Mouse (Mus musculus) adrenal gland, postnatal 14 days (tissue): ENCODE measurements around the gene Gpr153. TPM values are rescaled to one million over a fixed set of nuclear protein-coding genes. Genes with fewer than 3 reads are reported as not detected.
"Not testable (repeated sequence)": the region's sequence is repeated elsewhere in the genome, so short reads cannot be mapped to it uniquely, and the experiment has no call there.

Experiments
- DNase-seq: peaks from one replicate; pipeline ENCODE4 v3.0.0; 2021; ENCODE audit warnings: mixed read lengths
- long read RNA-seq, 2 experiments: library from polyadenylated mRNA; stranded (forward); transcript quantifications; one replicate each; pipeline ENCODE4 v2.0.0; 2021
- total RNA-seq: library from RNA; stranded (reverse); gene quantifications from 2 replicates; pipeline ENCODE4 v1.2.3, GENCODE M21; 2021

Gene Gpr153
- 7.2 and 7.5 TPM in 2 replicates for total RNA-seq
- long read RNA-seq, experiment 1, partial matches to known transcripts = 2 of 3 reads
- long read RNA-seq, experiment 1, other reads (novel, unspliced or antisense) = 0 of 3 reads
- long read RNA-seq, experiment 2, partial matches to known transcripts = 1 of 6 reads
- long read RNA-seq, experiment 2, other reads (novel, unspliced or antisense) = 2 of 6 reads

DNA sequence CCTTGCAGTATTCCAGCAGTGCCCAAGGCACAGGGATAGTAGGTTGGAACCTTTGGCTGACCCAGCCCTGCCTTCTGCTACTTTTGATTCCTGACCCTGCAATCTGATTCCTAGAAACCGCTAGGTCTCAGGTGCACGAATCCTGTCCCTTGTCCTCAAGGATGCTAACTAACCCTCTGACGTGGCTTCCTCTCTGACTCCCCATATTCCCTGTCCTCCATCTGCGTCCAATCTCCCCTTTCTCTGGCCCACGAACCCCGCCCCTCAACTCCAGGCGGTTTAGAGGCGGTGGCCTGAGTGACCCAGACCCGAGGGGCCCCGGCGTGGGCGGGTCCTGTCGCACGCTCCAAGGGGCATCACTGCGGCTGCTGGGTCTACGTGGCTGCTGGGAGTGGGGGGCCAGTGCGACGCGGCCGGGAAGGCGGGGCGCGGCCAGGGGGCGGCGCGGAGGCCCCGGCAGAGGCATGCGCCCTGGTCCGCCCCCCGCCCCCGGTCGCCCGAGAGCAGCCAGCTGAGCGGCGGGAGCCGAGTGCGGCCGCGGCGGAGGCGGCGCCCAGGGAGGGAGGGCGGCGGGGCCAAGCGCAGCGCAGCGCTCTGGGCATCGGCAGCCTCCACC is at the start of gene Gpr153:
Gene Gpr153, plus strand, starts transcription at position 612 of the 616 bp plus-strand sequence.
- peak; percentile 57 for DNase-seq

DNA sequence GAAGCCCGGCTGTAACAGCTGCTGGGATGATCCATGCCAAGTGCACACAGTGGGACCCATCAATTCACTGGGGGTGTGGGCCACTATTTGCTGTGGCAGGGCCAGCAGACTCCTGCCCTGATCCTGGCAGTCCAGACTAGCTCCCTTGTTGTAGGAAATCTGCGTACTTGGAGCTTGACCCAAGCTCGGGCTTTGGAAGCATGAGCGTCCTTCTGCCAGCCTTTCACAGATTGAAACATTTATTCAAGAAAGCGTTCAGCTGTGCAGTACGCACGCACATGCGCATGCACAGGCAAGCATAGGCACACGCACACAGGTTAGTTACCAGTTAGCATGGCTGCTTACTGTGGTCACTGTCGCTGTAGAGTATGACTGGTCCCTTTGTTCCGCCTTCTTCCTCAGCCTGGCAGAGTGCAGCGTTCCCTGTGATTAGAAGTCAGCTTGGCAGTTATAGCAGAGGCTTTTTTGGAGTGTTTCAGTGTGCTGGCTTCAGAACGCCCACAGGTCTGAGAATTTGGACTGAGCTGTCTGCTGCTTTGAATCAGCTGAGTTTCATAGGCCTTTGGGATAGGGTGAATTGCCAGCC is 47.0 kb upstream of the Gpr153 start:
- no peak for DNase-seq

DNA sequence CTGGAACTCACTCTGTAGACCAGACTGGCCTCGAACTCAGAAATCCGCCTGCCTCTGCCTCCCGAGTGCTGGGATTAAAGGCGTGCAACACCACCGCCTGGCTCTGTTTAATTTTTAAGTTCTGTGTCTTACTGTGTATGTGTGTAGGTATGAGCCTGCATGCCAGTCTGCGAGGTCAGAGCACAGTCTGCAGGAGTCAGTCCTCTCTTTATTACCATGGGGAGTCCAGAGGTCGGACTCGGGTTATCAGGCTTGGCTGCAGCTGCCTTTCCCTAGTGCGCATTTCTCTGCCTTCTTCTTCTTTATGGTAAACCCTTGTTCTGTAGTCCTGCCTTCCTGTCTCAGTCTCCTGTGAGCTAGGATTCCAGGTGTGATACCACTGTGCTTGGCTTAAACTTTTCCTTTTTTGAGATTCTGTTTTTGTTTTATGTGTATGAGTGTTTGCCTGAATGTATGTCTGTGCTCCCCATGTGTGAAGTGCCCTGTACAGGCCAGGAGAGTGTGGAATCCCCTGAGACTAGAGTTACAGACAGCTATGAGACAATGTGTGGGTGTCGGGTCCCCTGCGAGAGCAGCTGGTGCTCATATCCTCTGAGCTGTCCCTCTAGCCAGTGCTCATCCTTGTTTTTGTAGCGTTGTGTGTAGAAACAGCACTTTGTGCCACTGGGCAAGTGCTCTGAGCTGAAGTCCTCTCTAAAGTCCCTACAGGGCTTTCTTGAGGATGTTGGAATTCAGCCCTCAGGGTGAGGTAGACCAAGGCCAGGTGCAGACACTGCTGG is 46.1 kb upstream of the Gpr153 start:
- DNase-seq = no peak

DNA sequence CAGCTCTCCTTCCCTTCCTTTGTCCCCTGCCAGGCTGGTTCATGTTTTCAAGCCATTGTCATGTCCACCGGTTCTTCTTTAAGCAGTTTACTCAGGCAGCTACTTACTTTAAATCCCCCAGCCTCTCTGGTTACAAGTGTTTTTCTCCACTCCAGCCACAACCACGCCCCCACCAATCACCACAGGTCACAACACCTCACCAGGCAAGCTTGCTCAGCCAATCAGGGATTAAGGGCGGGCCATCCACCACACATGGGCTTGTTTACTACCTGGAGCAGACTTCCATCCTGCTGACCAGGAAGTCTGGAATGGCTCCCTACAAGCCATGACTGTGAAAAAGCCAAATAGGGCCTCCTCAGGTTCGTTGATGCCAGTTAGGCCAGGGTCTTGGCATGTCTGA is 43.7 kb upstream of the Gpr153 start:
- DNase-seq = not testable (repeated sequence)

DNA sequence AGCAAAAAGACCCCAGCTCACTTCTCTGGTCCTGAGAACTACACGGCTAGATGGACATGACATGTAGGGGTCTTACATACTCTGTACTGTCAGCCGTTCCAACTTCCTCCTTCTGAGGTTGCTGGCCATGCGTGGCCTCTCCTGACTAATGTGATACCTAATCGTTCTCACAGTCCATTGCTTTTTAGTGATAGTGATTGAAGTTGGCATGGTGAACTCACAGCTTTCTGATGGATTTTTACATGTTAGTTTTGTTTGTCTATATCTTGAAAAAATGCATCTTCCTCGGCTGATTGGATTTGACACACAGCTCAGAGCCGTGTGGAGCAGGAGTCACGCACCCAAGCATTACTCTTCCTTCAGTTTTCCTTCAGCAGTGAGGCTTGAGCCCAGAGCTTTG is 42.7 kb upstream of the Gpr153 start:
- no peak for DNase-seq

DNA sequence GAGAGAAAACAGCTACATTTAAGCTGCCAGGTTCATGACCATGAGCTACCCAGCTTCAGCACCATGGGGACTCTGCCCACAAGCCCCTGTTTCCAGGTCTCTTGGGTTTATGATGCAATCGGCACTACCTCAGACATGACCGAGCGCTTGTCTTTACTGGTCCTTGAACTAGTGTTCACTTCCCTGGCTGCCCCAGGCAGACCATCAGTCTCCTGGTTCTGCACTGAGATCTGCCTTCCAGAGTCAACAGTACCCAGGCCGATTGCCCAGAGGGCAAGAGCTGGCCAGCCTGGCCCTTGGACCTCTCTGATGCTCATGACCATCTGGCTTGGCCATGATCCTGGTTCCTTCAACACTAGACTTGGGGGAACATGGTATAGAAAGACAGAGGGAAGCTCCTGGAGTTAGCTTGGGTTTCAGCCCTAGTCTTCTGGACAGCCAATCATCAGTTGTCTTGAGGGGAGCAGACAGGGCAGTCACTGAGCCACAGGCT is 41.6 kb upstream of the Gpr153 start:
- no peak for DNase-seq

DNA sequence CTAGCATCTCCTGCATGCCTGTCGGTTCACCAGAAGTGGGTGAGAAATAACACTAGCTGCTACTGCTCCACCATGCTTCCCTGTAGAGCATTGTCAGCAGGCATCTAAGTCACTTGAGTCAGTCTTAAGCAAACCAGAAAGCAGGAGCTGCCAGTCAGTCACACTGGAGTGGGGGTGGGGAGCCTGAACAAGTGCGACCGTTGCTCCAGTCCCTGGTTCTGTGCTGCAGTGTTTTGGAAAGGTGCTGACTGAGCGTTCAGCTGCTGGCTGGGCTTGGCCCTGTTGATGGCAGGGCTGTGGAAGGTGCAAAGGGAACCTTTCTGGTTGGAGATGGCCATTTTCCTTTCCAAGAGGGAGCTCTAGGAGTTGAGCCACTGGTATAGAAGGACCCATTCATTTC is 34.1 kb upstream of the Gpr153 start:
- DNase-seq = no peak

DNA sequence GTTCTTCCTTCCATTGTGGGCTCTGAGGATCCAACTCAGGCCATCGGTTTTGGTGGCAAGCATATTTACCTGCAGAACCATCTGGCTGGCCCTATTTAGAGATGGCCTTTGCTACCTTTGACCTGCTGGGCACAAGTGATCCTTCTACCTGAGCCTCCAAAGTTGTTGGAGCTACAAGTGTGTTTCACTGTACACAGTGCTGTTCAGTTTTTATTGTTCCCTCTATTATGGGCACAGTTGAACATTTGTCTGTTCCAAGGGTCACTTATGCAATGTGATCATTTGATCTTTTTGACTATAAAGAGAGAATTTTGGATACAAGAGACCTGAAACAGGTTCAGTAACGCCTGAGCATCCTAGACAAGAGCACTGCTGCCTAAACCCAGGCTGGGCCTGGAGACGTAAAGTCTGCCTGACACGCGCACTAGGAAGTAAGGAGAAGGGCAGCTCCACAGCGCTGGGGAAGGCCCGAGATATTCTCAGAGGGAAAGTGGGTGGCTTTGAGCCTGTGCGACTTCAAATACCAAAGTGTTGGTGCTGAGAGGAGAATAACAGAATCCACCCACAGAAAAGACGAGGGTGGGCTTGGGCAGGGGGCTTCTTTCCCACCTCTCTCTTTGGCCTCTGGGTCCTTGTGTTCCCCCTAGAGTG is 30.7 kb upstream of the Gpr153 start:
- no peak for DNase-seq

DNA sequence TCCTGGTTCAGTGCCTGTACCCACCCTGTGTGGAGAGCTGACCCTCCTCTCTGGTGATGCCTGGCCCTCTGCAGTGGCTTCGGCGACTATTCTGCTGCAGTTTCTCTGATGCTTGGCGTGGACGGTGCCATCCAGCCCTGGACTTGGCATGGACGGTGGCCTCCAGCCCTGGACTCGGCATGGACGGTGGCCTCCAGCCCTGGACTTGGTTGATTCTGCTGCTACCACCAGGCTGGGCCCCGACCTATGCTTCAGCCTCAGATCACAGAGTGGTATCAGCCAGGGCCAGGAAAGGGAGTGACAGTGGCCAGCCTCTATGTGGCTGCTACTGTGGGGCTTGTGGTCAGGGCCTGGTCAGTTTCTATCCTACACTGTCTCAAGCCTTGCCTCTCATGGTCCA is 30.1 kb upstream of the Gpr153 start:
- DNase-seq = no peak

DNA sequence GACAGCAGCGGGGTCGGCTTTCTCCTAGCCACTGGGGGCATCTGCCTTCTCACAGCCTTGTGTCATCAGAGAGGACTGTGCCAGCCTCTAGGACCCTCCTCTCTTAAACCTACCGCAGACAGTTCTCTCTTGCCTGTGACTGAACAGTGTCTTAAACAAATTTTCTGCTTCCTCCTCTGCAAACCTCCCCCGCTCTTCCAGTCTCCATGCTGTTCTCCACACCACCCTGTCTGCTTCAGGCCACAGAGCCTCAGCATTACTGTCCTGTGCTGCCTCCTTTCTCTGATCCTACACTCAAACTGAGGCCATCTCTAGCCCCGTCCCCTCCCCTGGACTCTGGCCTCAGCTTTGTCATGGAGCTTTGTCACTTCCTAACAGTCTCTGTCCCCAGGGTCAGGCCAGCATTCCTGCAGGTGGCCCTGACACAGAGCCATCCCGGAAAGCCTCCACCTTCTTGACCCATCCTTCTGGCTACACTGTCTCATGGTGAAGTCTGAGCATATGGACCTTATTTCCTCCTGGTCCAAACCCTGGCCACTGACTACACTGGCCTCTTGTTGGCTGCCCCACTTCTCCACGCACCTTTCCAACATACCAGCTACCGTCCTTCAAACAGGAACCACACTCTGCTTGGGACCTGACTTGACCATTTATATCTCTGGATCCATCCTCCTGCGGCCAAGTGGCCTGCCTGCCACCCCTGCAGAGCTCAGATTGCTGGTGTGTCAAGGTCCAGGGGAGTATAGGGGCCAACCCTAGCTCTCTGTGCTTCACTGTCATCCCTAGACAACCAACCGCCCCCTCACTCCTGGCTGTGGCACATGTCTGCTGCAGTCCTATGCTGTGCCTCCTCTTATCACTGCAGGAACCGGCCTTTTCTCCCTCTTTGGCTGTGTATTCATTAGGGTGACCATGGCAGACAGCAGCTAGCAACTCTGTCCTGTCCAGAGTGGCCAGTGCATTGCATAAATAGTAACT is 29.2 kb upstream of the Gpr153 start:
- DNase-seq = no peak

DNA sequence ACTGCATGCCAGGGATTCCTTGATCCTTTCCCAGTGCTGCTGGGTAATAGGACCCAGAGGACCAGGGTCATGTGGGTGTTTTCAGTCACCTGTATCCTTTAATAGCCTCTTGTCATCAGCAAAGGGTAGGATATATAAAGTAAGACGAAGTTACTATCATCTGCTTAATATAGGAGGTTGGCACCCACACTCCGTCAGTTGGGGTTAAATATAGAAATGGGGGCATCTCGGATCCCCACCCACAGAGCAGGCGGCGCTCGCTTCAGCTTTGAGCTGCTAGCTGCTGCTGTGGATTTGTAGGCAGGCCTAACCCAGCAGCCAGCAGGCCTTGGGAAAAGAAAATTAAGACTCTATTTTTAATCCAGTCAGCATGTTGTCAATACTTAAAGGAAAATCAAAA is 28.0 kb upstream of the Gpr153 start:
- no peak for DNase-seq

DNA sequence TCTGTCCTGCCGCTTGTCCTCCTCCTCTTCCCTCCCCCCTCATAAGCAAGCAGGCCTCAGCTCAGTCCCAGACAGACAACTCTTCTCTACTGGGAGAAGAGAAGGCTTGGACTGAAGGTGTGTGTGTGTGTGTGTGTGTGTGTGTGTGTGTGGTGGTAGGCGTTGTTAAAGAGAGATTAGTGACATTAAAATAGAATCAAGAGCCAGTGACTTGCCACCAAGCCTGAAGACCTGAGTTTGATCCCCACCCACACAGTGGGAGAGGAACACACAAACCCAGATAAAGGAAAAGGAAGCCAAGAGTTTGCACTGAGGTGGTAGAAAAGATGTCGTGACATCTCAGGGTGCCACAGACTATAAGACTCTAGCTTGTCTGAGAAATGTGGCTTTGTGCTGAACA is 26.8 kb upstream of the Gpr153 start:
- no peak for DNase-seq

DNA sequence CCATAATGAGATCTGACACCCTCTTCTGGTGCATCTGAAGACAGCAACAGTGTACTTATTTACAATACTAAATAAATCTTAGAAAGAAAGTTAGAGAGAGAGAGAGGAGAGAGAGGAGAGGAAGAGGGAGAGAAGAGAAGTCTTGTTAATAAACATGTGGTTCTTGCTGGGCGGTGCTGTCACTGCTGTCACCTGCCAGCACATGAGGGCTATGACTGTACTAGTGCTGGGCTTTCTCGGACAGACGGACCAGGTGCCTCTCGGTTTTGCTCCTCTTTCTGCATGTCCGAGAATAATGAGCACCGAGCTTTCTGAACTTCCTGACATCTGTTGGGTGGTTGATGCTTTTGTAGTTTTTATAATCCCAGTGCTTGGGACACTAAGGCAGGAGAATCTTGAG is 23.4 kb upstream of the Gpr153 start:
- no peak for DNase-seq

DNA sequence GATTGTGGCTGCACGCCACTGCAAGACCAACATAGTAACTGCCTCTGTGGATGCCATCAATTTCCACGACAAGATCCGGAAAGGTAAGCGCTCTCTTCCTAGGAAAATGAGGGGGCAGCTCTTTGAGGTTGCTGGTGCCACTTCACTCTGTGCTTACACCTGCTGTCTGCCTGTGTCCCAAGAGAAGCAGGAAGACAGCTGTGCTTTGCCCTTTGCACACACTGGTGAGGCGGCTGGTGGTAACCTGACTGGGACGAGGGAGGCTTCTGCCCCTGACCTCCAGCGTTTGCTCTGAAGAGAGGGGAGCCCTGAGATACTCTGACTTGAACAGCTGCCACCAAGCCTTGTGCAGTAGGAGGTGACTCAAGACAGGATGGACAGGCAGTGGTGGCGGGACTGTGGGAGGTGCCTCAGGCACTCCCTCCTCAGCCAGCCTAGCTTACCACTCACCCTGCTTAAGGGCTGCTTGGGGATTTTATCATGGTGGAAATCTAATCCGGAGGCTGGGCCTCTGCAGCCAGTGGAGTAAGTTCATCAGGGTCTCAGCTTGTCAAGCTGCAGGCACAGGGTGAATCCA is 20.8 kb upstream of the Gpr153 start:
- DNase-seq = peak; percentile 69

DNA sequence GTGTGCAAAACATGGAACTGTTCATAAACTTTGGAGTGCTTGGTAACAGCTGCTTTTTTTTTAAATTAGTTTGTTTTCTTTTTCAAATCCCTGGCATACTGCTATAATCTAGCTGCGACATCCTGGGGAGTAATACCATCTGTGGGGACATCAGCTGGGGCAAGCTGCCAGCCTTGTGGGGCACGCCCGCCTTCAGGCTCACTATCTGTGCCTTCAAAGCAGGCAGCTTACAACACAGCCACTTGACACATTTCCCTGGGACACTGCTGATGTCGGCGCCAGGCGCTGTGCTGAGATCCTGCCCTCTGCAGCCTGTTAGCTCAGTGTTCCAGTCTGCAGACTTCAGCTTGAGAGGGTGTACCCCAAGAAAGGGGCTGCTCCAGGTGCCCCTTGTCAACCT is 17.0 kb upstream of the Gpr153 start:
- DNase-seq = peak; percentile 75

DNA sequence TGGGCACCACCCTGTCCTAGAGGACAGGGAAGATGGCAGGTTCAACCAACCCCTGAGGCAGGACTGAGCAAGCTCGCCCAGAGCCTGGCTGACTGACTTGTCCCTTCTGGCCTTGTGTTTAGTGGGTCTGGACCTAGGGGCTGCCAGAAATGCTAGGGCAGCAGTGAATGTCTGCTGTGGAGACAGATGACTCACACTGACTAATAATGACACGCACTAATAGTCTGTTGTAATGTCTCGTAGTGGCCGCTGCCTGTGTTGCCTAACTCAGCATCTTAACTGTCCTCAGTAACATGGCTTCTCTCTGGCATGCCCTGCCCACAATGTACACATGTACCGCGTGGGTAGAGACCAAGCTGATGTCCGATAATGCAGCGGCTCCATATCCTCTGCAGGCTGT is 13.6 kb upstream of the Gpr153 start:
- DNase-seq = peak; percentile 44

DNA sequence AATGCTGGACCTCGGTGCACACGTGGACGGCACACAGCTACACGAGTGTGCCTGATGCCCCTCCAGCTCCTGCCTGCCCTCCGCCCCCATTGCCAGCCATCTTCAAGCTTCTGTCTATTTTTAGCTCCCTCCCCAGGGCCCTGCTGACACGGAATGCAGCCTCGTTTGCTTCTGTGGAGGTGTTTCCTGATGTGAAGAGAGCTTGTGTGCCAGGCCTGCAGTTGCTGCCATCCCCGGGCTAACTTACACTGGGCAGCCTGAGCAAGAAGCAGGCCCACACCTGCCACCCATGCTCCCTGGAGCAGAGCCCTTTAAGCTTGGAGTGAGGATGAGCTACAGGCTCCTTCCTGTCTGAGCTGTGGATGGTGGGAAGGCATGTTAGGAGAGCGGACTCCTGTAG is 11.8 kb upstream of the Gpr153 start:
- no peak for DNase-seq

DNA sequence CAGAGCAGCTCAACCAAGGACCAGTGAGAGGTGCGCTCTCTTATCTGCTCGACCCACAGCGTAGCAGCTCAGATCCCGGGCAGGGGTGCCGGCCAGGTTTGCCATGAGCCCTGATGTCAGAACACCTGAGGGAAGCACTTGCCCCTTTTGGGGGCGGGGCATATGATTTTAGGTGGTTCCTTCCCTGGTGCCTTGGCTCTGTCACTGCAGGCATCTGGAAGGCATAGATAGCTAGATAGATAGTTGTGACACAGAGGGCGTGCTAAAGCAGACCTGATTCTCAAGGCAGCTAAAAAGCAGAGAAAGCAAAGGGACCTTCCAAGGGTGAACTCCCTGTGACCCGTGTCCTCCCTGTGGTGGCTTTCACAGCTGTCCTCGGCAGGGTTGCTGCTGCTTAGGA is 10.9 kb upstream of the Gpr153 start:
- DNase-seq = no peak

DNA sequence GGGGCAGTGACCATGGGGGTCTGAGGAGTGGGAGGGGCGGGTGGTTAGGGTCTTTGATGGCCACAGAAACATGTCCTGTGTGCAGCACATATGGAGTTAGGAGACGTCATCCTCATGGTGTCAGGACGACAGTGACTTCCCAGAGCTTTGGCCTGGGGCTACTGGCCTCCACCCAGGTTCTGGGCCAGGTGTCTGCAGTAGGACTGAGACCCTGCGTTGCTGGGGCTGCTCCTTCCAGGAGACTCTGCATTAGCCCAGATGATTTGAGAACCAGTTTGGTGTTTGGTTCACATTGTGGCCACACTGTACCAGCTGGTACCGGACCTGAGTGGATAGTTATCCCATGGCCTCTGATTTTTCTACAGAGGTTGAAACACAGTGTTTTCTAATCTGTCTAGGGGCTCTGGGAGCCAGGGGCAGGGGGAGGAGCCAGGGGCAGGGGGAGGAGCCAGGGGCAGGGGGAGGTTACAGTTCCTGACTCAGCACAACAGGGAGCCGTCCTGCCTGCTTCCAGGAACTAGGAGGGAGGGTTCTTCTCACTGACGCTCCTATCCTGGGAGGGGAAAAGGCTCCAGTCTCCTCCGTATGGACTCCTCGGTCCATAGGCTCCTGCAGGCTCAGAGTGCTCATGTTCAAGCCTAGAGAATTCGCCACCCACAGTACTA is 10.4 kb upstream of the Gpr153 start:
- DNase-seq = peak; percentile 58

DNA sequence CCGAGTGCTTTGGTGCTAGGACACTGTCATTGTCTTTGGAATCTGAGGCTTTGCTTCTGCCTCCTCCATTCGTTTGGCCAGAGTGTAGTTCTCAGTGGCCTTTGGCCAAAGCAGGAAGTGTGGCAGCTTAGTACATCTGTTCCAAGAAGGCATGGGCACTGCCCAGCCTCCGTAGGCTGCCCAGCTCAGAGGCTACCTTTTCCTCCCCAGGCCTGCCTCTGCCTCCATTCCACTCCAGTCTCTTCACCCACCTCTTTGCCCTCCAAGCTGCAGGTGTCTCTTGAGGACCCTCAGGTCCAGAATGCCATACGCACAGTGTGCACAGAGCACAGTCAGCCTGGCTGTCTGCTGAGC is 9.9 kb upstream of the Gpr153 start:
- DNase-seq = no peak
